Comparison of ENCODE assay signal across 14 mouse cellular contexts in the genomic region with DNA sequence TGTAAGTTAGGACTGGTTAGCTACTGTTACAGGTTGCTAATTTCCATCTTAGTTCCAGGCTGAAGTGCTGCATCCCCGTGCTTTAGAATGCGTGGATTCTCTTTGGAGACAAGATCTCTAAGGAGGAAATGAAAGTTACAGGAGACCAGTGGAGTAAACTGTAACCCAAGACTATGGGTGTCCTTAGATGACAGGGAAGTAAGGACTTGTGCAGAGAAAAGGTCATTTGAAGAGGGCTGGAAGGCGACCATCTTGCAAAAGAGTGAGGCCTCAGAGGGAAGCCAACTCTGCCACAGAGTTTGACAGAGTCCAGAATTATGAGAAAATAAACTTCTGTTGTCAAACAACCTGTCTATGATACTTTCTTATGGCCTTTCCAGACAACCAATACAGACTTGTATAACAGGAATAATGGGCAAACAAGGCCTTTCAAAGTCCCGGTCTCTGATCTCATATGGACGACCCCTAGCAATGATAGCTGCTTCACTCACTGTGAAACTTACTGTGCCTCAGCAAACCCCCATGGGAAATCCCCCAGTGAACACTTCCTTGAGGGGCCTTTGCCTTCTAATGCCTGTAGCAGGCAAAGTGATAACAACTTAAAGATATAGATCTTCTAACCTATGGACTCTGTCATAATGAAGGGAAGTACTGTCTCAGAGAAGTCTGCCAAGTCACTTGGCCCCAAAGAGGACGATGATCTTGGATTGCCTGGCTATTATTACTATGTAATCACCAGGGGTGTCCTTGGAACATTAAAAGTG.
"Had no signal": no experiment of that assay in that cellular context is flagged by ENCODE, and none has a peak within 500 bp of the region (broad histone marks: within the 10 kb centered on the region; RNA-seq: fewer than 3 reads in every experiment).

No protein-coding gene starts in this region.

- H3K9ac ChIP-seq: kidney, embryonic 15.5 days; limb, embryonic 13.5 days; liver, embryonic 14.5 days; stomach, embryonic 15.5 days had no signal

- H3K9me3 ChIP-seq: kidney, embryonic 15.5 days; limb, embryonic 13.5 days; megakaryocyte, embryonic 14.5 days; stomach, embryonic 15.5 days had no signal

- H3K4me1 ChIP-seq: limb, embryonic 13.5 days; stomach, embryonic 15.5 days had no signal

- H3K27me3 ChIP-seq: kidney, embryonic 15.5 days; limb, embryonic 13.5 days; megakaryocyte, embryonic 14.5 days; stomach, embryonic 15.5 days had no signal

- ATAC-seq: midbrain, embryonic 16.5 days had no signal

- H3K27ac ChIP-seq: kidney, embryonic 15.5 days; limb, embryonic 13.5 days; liver, embryonic 14.5 days; stomach, embryonic 15.5 days had no signal

- DNase-seq: kidney, adult 2 months; kidney, postnatal 14 days; left cerebral cortex, postnatal 4 days; lung, adult 18-20 months; lung, postnatal 36 days; spleen, adult 18-20 months; thymus, postnatal 36 days had no signal

- H3K4me2 ChIP-seq: kidney, embryonic 15.5 days; limb, embryonic 13.5 days; midbrain, embryonic 11.5 days; stomach, embryonic 15.5 days had no signal

- H3K4me3 ChIP-seq: kidney, embryonic 15.5 days; limb, embryonic 13.5 days; megakaryocyte, embryonic 14.5 days; stomach, embryonic 15.5 days had no signal
